Mouse (Mus musculus) left cerebral cortex, adult 2 months (tissue): ENCODE results near the gene Trarg1. TPM values are rescaled to one million over a fixed set of nuclear protein-coding genes. Genes with fewer than 3 reads are reported as not detected.
"Not testable (repeated sequence)": the region's sequence is repeated elsewhere in the genome, so short reads cannot be mapped to it uniquely, and the experiment has no call there.

Experiments used
- DNase-seq, 2 experiments: peaks; one replicate each; pipeline ENCODE4 v3.0.0; 2021 to 2022; ENCODE audit warnings: low spot score in 2 of 2, mixed read lengths in 1 of 2; ENCODE audit errors: extremely low spot score in 1 of 2
- H3K27ac ChIP-seq: fragments of 200-600 bp; 2 replicates; pipeline ENCODE4 v1.8.1; 2022
- H3K4me3 ChIP-seq: fragments of 200-600 bp; 2 replicates; pipeline ENCODE4 v1.8.1; 2022
- CTCF ChIP-seq: fragments of 200-600 bp; IDR thresholded peaks from 2 replicates; pipeline ENCODE4 v1.8.1; 2022; ENCODE audit warnings: antibody characterized with exemption, mild to moderate bottlenecking, moderate library complexity
- intact Hi-C: fragments of 180-260 bp; cut with DNase I; formaldehyde crosslinking; loops from one replicate; pipeline ENCODE4 v1.15.1; 2025
- long read RNA-seq, 2 experiments: library from polyadenylated mRNA; stranded (forward); transcript quantifications; one replicate each; pipeline ENCODE4 v2.0.0; 2021; ENCODE audit warnings: borderline mapping rate in 2 of 2
- total RNA-seq, 2 experiments: library from RNA; stranded (reverse); gene quantifications; 2 replicates each; pipeline ENCODE4 v1.2.3; 2021

Trarg1 gene
- total RNA-seq = under 1 TPM; 0.50 to 0.68 TPM
- long read RNA-seq, experiment 1, partial matches to known transcripts = 0 of 2 reads
- long read RNA-seq, experiment 1, other reads (novel, unspliced or antisense) = 2 of 2 reads
- long read RNA-seq, experiment 2, partial matches to known transcripts = 0 of 1 reads
- long read RNA-seq, experiment 2, other reads (novel, unspliced or antisense) = 0 of 1 reads

DNA sequence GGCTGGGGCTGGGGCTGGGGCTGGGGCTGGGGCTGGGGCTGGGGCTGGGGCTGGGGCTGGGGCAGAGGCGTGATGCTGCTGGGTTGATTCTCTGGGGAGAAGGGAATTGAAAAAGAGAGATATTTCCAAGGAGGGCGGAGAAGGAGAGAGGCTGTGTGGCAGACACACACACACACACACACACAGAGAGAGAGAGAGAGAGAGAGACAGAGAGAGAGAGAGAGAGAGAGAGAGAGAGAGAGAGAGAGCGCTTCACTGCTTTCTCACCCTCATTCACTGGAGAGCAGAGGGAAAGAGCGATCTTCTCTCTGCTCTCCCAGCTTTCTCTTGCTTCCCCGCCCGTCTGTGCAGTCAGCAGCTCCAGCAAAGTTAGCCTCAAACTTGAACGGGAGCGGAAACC, at the start of gene Trarg1:
Gene Trarg1, plus strand, starts transcription at position 301 of the 400 bp plus-strand sequence.
- intact Hi-C loops = loop anchor here (10.0 kb wide), 1 partner anchor 215 kb away; no protein-coding TSS in a partner anchor
- H3K27ac ChIP-seq, H3K4me3 ChIP-seq, DNase-seq: not testable (repeated sequence)

DNA sequence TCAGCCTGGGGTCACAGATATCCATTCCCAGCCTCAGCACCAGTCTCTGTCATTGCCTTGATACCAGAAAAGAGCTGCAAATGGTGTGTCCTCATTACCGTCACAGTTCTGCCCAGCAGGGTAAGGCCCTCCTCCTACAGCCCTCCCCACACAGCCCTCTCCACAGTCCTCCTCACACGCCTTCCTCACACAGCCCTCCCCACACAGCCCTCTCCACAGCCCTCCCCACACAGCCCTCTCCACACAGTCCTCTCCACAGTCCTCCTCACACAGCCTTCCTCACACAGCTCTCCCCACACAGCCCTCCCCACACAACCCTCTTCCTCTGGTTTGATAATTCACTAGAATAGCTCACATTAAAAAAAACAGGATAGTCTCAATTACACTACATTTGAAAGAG, 49.6 kb upstream of the Trarg1 start:
- DNase-seq = no peak
- no peak overlapping the region for H3K4me3 ChIP-seq
- TF ChIP-seq CTCF = no peak
- intact Hi-C loops = no loop called here
- no peak overlapping the region for H3K27ac ChIP-seq

DNA sequence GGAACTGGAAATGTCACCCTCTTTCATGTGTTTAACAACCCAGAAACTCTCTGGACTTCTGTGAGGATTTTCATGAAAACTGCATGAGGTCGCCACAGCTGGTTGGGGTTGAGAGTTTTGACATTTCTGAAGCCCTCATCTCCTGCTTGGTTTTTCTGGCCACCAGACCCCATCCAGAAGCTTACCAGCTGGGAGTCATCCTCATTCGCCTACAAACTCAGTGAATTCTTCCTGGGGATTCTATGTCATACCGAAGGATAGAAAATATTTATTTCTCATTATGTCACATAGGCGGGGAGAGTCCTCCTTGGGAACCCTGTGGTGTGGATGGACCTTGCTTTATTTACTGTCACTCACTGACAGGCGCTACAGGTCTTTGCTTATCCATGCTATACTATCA, 49.1 kb upstream of the Trarg1 start:
- no peak overlapping the region for H3K27ac ChIP-seq
- no peak for TF ChIP-seq CTCF
- intact Hi-C loops = no loop called here
- H3K4me3 ChIP-seq = no peak overlapping the region
- no peak for DNase-seq

DNA sequence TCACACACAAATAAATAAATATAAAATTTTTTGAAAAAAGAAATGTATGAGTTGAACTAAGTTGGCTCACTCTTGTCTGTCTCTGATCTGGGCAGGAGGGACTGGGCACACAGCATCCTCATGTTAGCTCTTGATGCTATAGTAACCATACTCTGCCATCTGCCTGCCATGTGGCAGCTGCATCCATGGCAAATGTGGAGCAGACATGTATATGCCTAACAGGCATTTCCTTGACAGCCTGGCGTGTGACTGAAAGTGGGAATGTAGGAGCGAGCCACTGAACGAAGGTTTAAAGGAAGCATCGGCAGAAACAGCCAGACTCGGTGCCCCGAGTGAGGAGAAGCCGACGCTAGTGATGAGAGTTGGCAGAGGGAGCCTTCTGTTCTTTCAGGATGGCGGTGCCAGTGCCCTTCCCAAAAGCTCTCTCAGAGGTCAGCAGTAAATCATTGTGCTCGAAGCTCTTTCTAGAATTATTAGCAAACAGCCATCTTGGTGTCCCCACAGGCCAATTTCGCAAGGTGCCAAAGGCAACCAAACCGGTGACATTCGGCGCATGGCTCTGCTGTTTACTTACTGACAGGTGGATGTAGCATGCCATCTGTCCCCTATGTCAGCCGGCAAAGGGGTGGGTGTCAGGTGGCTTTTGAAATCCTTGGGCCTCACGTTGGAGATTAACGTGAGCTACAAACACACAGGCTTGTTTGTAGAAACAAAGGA, 40.2 kb upstream of the Trarg1 start:
- no peak for TF ChIP-seq CTCF
- no peak for DNase-seq
- Histone ChIP-seq H3K4me3 (no peak overlapping the region), H3K27ac (no peak overlapping the region)
- intact Hi-C loops = no loop called here

DNA sequence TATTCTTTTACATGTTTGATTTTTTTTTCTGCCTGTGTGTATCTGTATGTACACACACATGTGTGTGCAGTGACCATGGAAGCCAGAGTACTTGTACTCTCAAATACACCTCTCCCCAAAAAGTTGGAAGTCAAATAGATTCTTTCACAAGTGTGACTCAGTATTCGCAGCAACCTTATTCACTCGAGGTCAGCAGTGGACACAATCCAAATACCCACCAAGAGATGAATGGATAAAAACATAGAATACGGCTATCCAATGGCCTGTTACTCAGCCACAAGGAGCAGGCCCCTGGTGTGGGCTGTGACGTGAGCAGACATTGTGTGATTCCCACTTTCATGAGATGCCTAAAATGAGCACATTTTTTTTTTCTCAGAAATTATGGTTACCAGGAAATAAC, 39.4 kb upstream of the Trarg1 start:
- Histone ChIP-seq H3K27ac (no peak overlapping the region), H3K4me3 (no peak overlapping the region)
- no peak for TF ChIP-seq CTCF
- DNase-seq = no peak
- intact Hi-C loops = no loop called here

DNA sequence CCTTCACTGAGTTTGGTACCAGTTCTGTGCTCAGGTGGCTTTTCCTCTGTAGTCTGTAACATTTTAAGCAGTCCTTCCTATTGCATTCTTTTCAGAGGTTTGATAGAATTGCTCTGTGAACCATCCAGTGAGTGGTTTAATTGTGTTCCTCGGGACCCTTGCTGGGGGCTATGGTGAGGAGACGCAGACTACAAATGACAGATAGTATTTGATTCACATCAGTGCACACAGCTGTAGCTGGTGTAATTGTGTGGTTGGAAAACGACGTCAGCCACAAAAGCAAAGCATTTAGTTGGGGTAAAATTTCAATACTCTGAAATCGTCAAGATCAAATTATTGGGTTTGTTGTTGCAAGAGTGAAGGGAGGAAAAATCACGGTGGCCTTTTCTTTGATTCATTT, 35.4 kb upstream of the Trarg1 start:
- TF ChIP-seq CTCF = no peak
- intact Hi-C loops = no loop called here
- no peak for DNase-seq
- Histone ChIP-seq H3K27ac (no peak overlapping the region), H3K4me3 (no peak overlapping the region)

DNA sequence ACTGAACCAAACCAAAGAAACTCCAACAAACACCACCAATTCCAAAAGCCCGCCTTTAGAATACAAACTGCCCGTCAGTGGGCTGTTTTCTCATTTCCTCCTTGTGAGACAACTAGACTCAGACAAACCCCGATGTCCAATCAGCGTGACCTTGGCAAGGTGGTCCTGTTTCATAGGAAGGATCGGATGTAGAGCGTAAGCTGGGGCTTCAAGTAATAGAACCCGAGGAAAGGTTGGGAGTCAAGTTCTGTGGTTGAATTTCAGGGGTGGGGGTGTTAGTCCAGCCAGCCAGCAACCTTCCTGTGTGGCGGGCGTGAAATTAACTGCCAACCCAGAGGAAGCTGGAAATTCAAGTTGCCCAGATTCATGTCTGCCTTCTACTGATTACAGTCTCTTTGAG, 34.6 kb upstream of the Trarg1 start:
- no peak for DNase-seq
- Histone ChIP-seq H3K27ac (no peak overlapping the region), H3K4me3 (no peak overlapping the region)
- no peak for TF ChIP-seq CTCF
- intact Hi-C loops = loop anchor here (5.0 kb wide), 2 partner anchors 123 to 233 kb away; no protein-coding TSS in a partner anchor

DNA sequence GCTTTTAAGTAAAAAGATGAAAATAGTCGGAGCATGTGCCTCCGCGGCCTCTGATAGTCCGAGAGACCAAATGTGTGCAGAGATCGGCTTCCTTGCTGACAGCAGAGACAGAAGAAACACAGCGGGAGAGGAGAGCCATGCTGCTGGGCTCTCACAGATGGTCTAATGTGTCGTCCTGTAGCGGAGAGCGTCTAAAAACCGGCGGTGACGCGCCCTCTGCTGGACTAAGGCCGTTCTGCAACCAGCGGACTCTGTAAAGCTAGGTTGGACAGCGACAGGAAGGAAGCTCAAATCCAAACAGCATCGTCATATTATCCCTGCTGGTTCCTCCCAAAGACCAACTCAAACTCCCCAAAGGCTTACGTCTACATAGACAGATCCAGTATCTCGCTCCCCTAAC, 33.7 kb upstream of the Trarg1 start:
- DNase-seq = peak; percentile 90 to 96
- intact Hi-C loops = loop anchor here (1.0 to 5.0 kb wide), 5 partner anchors 67 to 234 kb away; no protein-coding TSS in a partner anchor
- H3K27ac ChIP-seq = no peak overlapping the region
- TF ChIP-seq CTCF = peak; percentile 98
- H3K4me3 ChIP-seq = peak overlapping the region; percentile 39

DNA sequence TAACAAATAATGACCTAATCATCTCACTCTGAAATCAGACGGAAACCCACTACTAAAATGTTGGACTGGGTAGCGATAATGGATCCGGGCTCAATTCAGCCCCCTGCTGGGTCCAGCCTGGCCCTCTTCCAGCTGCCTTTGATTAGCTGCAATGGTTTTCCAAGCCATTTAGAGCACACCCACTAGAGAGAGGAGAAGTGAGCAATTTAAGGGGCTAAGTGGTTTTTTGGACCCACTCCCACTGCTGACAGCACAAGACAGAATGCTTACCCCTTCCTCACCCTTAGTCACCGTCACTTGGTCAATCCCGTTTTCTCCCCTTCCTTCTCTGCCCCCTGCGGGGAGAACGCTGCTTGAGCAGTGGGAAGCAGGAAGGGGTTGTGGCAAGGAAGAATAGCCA, 32.5 kb upstream of the Trarg1 start:
- Histone ChIP-seq H3K27ac (no peak overlapping the region), H3K4me3 (peak overlapping the region; percentile 6; the same call in 1 of the 2 replicates)
- no peak for TF ChIP-seq CTCF
- intact Hi-C loops = loop anchor here (2.0 to 5.0 kb wide), 4 partner anchors 68 to 235 kb away; no protein-coding TSS in a partner anchor
- no peak for DNase-seq

DNA sequence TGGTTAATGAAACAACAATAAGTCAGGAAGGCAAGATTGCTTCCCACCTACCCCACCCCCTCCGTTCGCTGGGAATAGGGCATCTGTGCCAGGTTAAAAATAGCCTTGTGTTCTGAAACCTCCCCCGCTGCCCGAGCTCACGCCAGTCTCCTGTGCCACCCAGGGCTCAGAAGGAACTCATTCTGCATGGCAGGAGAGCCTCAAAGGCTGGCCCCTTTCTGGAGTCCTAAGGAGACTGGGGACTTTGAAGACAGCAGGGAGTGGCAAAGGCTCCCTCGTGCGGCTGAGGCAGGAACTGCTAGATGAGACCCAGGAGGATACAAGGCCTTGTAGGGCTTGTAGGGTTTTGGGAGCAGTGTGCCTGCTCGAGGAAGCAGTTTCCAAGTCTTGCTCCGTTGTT, 32.1 kb upstream of the Trarg1 start:
- peak; percentile 78 to 84 for DNase-seq
- Histone ChIP-seq H3K27ac (no peak overlapping the region), H3K4me3 (peak overlapping the region; percentile 6; the same call in 1 of the 2 replicates)
- peak; percentile 85 for TF ChIP-seq CTCF
- intact Hi-C loops = loop anchor here (2.0 to 5.0 kb wide), 4 partner anchors 69 to 235 kb away; no protein-coding TSS in a partner anchor

DNA sequence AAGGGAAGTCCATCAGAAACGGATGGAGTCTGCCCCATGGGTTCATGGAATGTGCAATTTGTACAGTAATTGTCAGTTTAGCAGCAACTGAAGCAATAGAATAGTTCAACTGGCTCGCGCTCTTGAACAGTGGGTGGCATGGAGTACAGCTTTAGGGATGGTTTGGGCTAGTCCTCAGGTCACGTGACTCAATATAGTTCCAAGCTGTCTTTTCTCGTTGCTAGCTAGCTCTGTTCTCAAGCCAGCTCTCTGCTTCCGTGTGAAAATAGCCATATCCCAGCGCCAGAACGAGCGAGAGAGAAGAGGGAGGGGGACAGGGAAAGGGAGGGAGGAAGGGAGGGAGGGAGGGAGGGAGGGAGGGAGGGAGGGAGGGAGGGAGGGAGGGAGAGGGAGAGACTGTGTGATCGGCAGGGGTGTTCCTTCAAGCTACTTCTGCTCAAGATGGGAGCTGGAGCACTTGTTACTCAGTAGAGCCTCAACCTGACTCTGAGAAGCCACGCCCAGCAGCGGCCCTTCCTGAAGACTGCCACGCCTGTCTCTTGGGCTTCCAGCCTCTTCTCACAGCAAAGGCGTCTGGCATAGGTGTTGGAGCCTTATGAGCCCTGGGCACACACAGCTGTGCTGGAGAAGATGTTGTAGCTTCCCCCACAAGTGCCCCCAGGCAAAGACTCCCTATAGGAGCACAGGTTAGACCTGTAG, 28.6 kb upstream of the Trarg1 start:
- intact Hi-C loops = no loop called here
- DNase-seq = no peak
- no peak for TF ChIP-seq CTCF
- Histone ChIP-seq H3K4me3 (no peak overlapping the region), H3K27ac (no peak overlapping the region)

DNA sequence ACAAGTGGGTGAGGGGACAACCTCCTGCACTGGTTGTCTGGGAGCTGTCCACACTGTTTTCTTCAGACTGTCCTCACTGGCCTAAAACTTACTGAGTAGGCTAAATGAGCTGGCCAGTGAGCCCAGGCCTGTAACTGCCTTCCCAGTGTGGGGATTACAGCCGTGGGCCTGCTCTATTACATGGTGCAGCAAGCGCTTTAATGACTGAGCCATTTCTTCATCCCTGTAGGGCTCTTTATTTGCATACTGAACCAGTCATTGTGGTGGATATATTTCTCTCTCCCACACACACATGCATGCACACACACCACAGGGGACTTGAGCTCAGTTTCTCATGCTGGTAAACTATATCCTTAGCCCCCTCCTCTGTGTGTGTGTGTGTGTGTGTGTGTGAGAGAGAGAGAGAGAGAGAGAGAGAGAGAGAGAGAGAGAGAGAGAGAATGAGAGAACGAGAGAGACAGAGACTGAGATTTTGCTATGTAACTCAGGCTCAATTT, 26.7 kb upstream of the Trarg1 start:
- Histone ChIP-seq H3K4me3 (no peak overlapping the region), H3K27ac (no peak overlapping the region)
- DNase-seq = no peak
- TF ChIP-seq CTCF = no peak
- intact Hi-C loops = no loop called here
